Mouse (Mus musculus) stomach, embryonic 16.5 days (tissue): ENCODE measurements around the gene Zfp385b. TPM values are rescaled to one million over a fixed set of nuclear protein-coding genes. Genes with fewer than 3 reads are reported as not detected.

Experiments used
- ATAC-seq: fragments of 200-750 bp; cut with Nextera tagmentation; 2 replicates; pipeline ENCODE4 v1.8.0; 2017; ENCODE audit warnings: moderate number of reproducible peaks, moderate TSS enrichment; ENCODE audit not compliant: insufficient read depth, low FRiP score
- H3K27ac ChIP-seq: fragments of 300-500 bp; sonication (generic); 2 replicates; pipeline ENCODE4 v1.5.1; 2014; ENCODE audit warnings: low read length
- H3K27me3 ChIP-seq: fragments of 300-500 bp; sonication (generic); 2 replicates; pipeline ENCODE4 v1.6.1; 2014; ENCODE audit warnings: low read length, control low read depth, mixed read lengths; ENCODE audit not compliant: control insufficient read depth, insufficient read depth
- H3K36me3 ChIP-seq: fragments of 300-500 bp; sonication (generic); 2 replicates; pipeline ENCODE4 v1.6.1; 2014; ENCODE audit warnings: low read length; ENCODE audit not compliant: control insufficient read depth, insufficient read depth
- H3K4me1 ChIP-seq: fragments of 300-500 bp; sonication (generic); 2 replicates; pipeline ENCODE4 v1.6.1; 2014; ENCODE audit warnings: low read length, control low read depth, mixed read lengths; ENCODE audit not compliant: control insufficient read depth, insufficient read depth
- H3K4me2 ChIP-seq: fragments of 300-500 bp; sonication (generic); 2 replicates; pipeline ENCODE4 v1.6.1; 2014; ENCODE audit warnings: low read depth, low read length, mixed read lengths
- H3K4me3 ChIP-seq: fragments of 300-500 bp; sonication (generic); replicated peaks from 2 replicates; pipeline ENCODE4 v1.5.1; 2014; ENCODE audit warnings: mild to moderate bottlenecking, low read length
- H3K9ac ChIP-seq: fragments of 300-500 bp; sonication (generic); 2 replicates; pipeline ENCODE4 v1.6.1; 2014; ENCODE audit warnings: low read length
- H3K9me3 ChIP-seq: fragments of 300-500 bp; sonication (generic); replicated peaks from 2 replicates; pipeline ENCODE4 v1.6.1; 2016; ENCODE audit warnings: low read length, control low read depth; ENCODE audit not compliant: control insufficient read depth
- WGBS: fragments of 180-500 bp; shearing (Covaris S2); extraction: QIAGEN DNeasy Blood & Tissue Kit; methylation state at CpG from one replicate; pipeline ENCODE4 v1.1.7; 2014; 5-methylcytosine and 5-hydroxymethylcytosine counted together
- polyA plus RNA-seq: library from polyadenylated mRNA; unstranded; fragments of >200 nt; fragmentation: Nextera tagmentation; extraction: Ambion mirVana; gene quantifications from 2 replicates; pipeline ENCODE4 v1.2.1, GENCODE M21; 2015

Gene Zfp385b
- polyA plus RNA-seq, 1 experiment from 2014 or later, result 5.6 TPM

DNA sequence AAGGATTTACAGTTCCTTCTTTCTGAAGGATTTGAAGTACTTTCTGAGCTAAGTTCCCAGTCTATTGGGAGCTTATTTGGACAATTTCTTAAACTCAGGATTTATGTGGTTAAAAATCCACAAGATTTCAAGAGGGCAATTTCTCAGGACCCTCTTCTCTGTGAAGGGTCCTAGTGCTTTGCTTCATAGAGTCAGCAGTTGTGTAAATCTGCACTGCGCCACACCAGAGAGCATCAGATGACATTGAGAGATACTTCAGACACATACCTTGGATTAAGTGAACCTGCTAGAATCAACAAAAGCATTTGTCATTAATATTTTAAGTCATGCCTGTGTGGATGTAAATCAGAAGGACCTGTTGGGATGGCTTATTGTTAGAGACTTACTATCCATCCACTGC is 439.5 kb downstream of the Zfp385b start:
- Histone ChIP-seq H3K36me3 (no peaks in the 10 kb centered on the region), H3K9ac (no peak overlapping the region), H3K9me3 (no peaks in the 10 kb centered on the region; the same call in 1 of the 2 replicates), H3K4me3 (no peak overlapping the region), H3K4me1 (no peaks in the 10 kb centered on the region), H3K27me3 (no peaks in the 10 kb centered on the region), H3K4me2 (no peak overlapping the region), H3K27ac (no peak overlapping the region)
- 75% methylated on average over 1 of the region's 1 CpGs for WGBS
- no peak for ATAC-seq

DNA sequence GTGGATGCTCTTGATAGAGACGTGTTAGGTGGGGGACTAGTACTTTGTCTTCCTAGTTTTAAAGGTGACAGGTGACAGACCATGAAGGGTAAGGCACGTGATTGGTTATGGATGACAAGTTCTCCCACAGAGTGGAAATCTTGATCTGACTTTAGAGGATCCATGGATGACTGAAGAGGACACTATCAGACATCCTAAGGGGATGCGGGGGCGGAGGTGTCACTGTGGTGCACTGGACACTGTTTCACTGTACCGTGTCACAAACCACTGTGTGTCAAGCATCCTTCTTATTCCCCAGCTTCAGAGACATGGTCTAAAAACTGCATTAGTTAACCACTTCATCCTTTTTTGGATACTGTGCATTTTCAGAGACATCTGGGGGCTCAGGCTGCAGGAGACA is 440.1 kb downstream of the Zfp385b start:
- Histone ChIP-seq H3K9ac (no peak overlapping the region), H3K27me3 (no peaks in the 10 kb centered on the region), H3K4me2 (no peak overlapping the region), H3K36me3 (no peaks in the 10 kb centered on the region), H3K4me3 (no peak overlapping the region), H3K27ac (no peak overlapping the region), H3K4me1 (no peaks in the 10 kb centered on the region), H3K9me3 (no peaks in the 10 kb centered on the region; the same call in 1 of the 2 replicates)
- WGBS, result 83% methylated on average over 5 of the region's 5 CpGs
- no peak for ATAC-seq

DNA sequence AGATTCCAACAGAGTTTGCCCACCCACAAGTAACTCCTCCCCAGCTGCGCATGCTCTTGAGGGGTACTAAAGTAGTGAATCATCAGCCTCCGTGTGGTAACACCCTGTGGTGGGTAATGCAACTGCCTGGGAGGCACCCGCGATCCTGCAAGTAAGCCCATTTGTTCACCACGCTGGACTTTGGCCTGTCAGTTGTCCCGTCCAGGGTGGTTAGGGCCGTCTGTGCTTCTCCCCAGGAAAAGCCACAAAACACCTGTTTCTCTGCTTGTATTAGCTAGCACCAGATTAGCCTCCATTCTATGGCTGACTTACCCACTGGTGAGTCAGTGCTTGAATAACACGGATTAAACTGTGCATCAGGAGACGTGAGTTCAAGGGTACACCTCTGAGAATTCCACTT is 442.6 kb downstream of the Zfp385b start:
- H3K36me3 ChIP-seq, result no peaks in the 10 kb centered on the region
- no peak overlapping the region for H3K4me2 ChIP-seq
- ATAC-seq, result no peak
- H3K27ac ChIP-seq, result no peak overlapping the region
- no peaks in the 10 kb centered on the region; the same call in 1 of the 2 replicates for H3K9me3 ChIP-seq
- H3K27me3 ChIP-seq, result no peaks in the 10 kb centered on the region
- no peak overlapping the region for H3K4me3 ChIP-seq
- WGBS, result 62% methylated on average over 9 of the region's 9 CpGs
- no peaks in the 10 kb centered on the region for H3K4me1 ChIP-seq
- no peak overlapping the region for H3K9ac ChIP-seq

DNA sequence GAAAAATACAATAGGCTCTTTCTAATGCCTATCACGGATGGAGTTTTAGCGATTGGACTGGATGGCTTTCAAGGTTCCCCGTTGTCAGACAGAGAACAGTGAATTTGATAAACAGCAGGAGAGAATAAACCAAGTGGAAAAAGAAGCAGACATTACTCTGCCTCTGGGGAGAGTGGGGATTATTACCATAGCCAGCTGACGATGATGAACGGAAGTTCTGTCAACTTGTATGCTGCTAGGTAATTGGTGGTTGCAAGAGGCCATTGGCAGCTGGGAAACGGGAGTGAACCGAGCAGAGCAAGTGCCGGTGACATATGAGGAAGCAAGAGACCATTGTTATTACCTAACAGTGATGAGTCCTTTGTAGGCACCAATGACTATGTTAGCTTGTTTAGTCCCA is 444.3 kb downstream of the Zfp385b start:
- no peak for ATAC-seq
- WGBS, result 66% methylated on average over 8 of the region's 8 CpGs
- Histone ChIP-seq H3K9ac (no peak overlapping the region), H3K27me3 (no peaks in the 10 kb centered on the region), H3K27ac (no peak overlapping the region), H3K36me3 (no peaks in the 10 kb centered on the region), H3K4me1 (no peaks in the 10 kb centered on the region), H3K4me3 (no peak overlapping the region), H3K9me3 (no peaks in the 10 kb centered on the region), H3K4me2 (no peak overlapping the region)

DNA sequence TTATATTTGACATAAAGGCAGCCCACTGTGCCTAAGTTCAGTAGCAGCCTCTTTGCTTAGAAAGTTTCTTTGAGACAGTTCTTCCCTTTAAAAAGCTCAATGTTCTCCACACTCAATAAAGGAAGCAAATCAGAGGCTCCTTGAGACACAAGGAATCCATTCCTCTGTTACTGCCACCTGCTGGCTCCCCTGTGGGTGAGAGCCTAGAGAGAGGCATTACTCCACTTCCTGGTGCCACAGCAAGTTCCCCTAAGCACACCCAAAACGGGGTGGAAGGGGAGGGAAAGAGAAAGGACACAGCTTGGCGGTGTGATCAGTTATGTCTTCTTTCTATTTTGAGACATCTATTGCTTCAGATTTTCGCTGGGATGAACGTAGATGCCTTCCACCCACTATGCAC is 450.3 kb downstream of the Zfp385b start:
- H3K4me1 ChIP-seq, result no peaks in the 10 kb centered on the region
- H3K4me2 ChIP-seq, result no peak overlapping the region
- no peak overlapping the region for H3K9ac ChIP-seq
- ATAC-seq, result no peak
- no peaks in the 10 kb centered on the region for H3K27me3 ChIP-seq
- no peaks in the 10 kb centered on the region for H3K36me3 ChIP-seq
- no peak overlapping the region for H3K4me3 ChIP-seq
- WGBS, result 58% methylated on average over 4 of the region's 4 CpGs
- no peaks in the 10 kb centered on the region for H3K9me3 ChIP-seq
- H3K27ac ChIP-seq, result no peak overlapping the region

Other genes starting within 250 kb of the Zfp385b start
- gene Cwc22, start 126.7 kb upstream of the Zfp385b start, polyA plus RNA-seq, result 27.4 and 32.3 TPM in 2 replicates